Mouse (Mus musculus) lung, embryonic 16.5 days (tissue): ENCODE results near the gene Camta1. TPM values are rescaled to one million over a fixed set of nuclear protein-coding genes. Genes with fewer than 3 reads are reported as not detected.

ENCODE experiments used
- ATAC-seq: fragments of 200-750 bp; cut with Nextera tagmentation; 2 replicates; pipeline ENCODE4 v1.8.0; 2017; ENCODE audit warnings: low read depth, mild to moderate bottlenecking, moderate library complexity
- H3K27ac ChIP-seq: fragments of 300-500 bp; sonication (generic); 2 replicates; pipeline ENCODE4 v1.5.1; 2014; ENCODE audit warnings: mild to moderate bottlenecking, control low read depth, low read length
- H3K27me3 ChIP-seq: fragments of 300-500 bp; sonication (generic); 2 replicates; pipeline ENCODE4 v1.6.1; 2014; ENCODE audit warnings: low read depth, low read length, mixed read lengths; ENCODE audit not compliant: control insufficient read depth, insufficient read depth
- H3K36me3 ChIP-seq: fragments of 300-500 bp; sonication (generic); 2 replicates; pipeline ENCODE4 v1.6.1; 2014; ENCODE audit warnings: low read length; ENCODE audit not compliant: control insufficient read depth, insufficient read depth
- H3K4me1 ChIP-seq: fragments of 300-500 bp; sonication (generic); replicated peaks from 2 replicates; pipeline ENCODE4 v1.6.1; 2014; ENCODE audit warnings: low read length, mixed read lengths; ENCODE audit not compliant: control insufficient read depth, insufficient read depth
- H3K4me2 ChIP-seq: fragments of 300-500 bp; sonication (generic); 2 replicates; pipeline ENCODE4 v1.6.1; 2014; ENCODE audit warnings: low read depth, low read length, control low read depth
- H3K4me3 ChIP-seq: fragments of 300-500 bp; sonication (generic); 2 replicates; pipeline ENCODE4 v1.5.1; 2014; ENCODE audit warnings: mild to moderate bottlenecking, low read length, control low read depth
- H3K9ac ChIP-seq: fragments of 300-500 bp; sonication (generic); 2 replicates; pipeline ENCODE4 v1.6.1; 2014; ENCODE audit warnings: low read length, control low read depth
- H3K9me3 ChIP-seq: fragments of 300-500 bp; sonication (generic); 2 replicates; pipeline ENCODE4 v1.6.1; 2016; ENCODE audit warnings: low read length; ENCODE audit not compliant: control insufficient read depth
- WGBS: fragments of 180-500 bp; shearing (Covaris S2); extraction: QIAGEN DNeasy Blood & Tissue Kit; methylation state at CpG from one replicate; pipeline ENCODE4 v1.1.7; 2014; 5-methylcytosine and 5-hydroxymethylcytosine counted together
- polyA plus RNA-seq: library from polyadenylated mRNA; unstranded; fragments of >200 nt; fragmentation: Nextera tagmentation; extraction: Ambion mirVana; gene quantifications from 2 replicates; pipeline ENCODE4 v1.2.1, GENCODE M21; 2015

Gene Camta1
- polyA plus RNA-seq, 1 experiment from 2014 or later, result 89.4 TPM

- ATAC-seq, result peak; percentile 60; the same call in 1 of the 2 replicates
- Histone ChIP-seq H3K4me1 (peaks cover 6% of the 10 kb centered on the region), H3K36me3 (no peaks in the 10 kb centered on the region), H3K4me2 (no peak overlapping the region), H3K4me3 (no peak overlapping the region), H3K27ac (peak overlapping the region; percentile 25; the same call in 1 of the 2 replicates), H3K9me3 (no peaks in the 10 kb centered on the region), H3K27me3 (no peaks in the 10 kb centered on the region), H3K9ac (no peak overlapping the region)
- WGBS, result 60% methylated on average over 6 of the region's 6 CpGs
Observed at GRCm38 (mm10) chr4:151777451-151777850, 84.2 kb downstream of the Camta1 start.

GRCm38 (mm10) chr4:151775441-151775840, 86.2 kb downstream of the Camta1 start:
- no peak overlapping the region for H3K27ac ChIP-seq
- WGBS, result 83% methylated on average over 7 of the region's 7 CpGs

GRCm38 (mm10) chr4:151773651-151774050, 88.0 kb downstream of the Camta1 start:
- no peak overlapping the region for H3K4me3 ChIP-seq
- no peak overlapping the region for H3K9ac ChIP-seq
- H3K27me3 ChIP-seq, result no peaks in the 10 kb centered on the region
- H3K4me2 ChIP-seq, result no peak overlapping the region
- WGBS, result 74% methylated on average over 3 of the region's 3 CpGs
- H3K27ac ChIP-seq, result no peak overlapping the region
- H3K4me1 ChIP-seq, result peaks cover 6% of the 10 kb centered on the region
- H3K9me3 ChIP-seq, result no peaks in the 10 kb centered on the region
- ATAC-seq, result no peak
- H3K36me3 ChIP-seq, result no peaks in the 10 kb centered on the region

More at GRCm38 (mm10) chr4:151775441-151775840, 86.2 kb downstream of the Camta1 start:
- no peak overlapping the region for H3K4me2 ChIP-seq
- H3K9me3 ChIP-seq, result no peaks in the 10 kb centered on the region
- H3K27me3 ChIP-seq, result no peaks in the 10 kb centered on the region
- H3K4me1 ChIP-seq, result peaks cover 6% of the 10 kb centered on the region
- H3K9ac ChIP-seq, result no peak overlapping the region
- no peaks in the 10 kb centered on the region for H3K36me3 ChIP-seq
- H3K4me3 ChIP-seq, result no peak overlapping the region
- no peak for ATAC-seq

- 75% methylated on average over 5 of the region's 5 CpGs for WGBS
- H3K9ac ChIP-seq, result no peak overlapping the region
Observed at GRCm38 (mm10) chr4:151773007-151773406, 88.7 kb downstream of the Camta1 start.

GRCm38 (mm10) chr4:151770697-151771096, 91.0 kb downstream of the Camta1 start:
- no peak overlapping the region for H3K9ac ChIP-seq
- ATAC-seq, result no peak
- no peak overlapping the region for H3K4me3 ChIP-seq
- 49% methylated on average over 5 of the region's 5 CpGs for WGBS
- no peaks in the 10 kb centered on the region for H3K27me3 ChIP-seq
- H3K4me1 ChIP-seq, result peaks cover 6% of the 10 kb centered on the region; the same call in 1 of the 2 replicates
- H3K4me2 ChIP-seq, result no peak overlapping the region
- H3K9me3 ChIP-seq, result no peaks in the 10 kb centered on the region
- H3K36me3 ChIP-seq, result no peaks in the 10 kb centered on the region
- H3K27ac ChIP-seq, result no peak overlapping the region

More at GRCm38 (mm10) chr4:151773007-151773406, 88.7 kb downstream of the Camta1 start:
- Histone ChIP-seq H3K36me3 (no peaks in the 10 kb centered on the region), H3K9me3 (no peaks in the 10 kb centered on the region), H3K27ac (no peak overlapping the region), H3K4me1 (peaks cover 2% of the 10 kb centered on the region), H3K4me2 (no peak overlapping the region), H3K4me3 (no peak overlapping the region), H3K27me3 (no peaks in the 10 kb centered on the region)
- ATAC-seq, result no peak

GRCm38 (mm10) chr4:151767786-151768185, 93.9 kb downstream of the Camta1 start:
- Histone ChIP-seq H3K27ac (0 out of 2 replicates have a peak overlapping the region, but pooled peaks have one; percentile 5), H3K4me1 (peaks cover 6% of the 10 kb centered on the region; the same call in 1 of the 2 replicates), H3K9ac (no peak overlapping the region), H3K4me3 (no peak overlapping the region), H3K27me3 (no peaks in the 10 kb centered on the region), H3K4me2 (no peak overlapping the region), H3K9me3 (no peaks in the 10 kb centered on the region), H3K36me3 (no peaks in the 10 kb centered on the region)
- peak; percentile 83 for ATAC-seq
- WGBS, result 55% methylated on average over 4 of the region's 4 CpGs

- ATAC-seq, result peak; percentile 19; the same call in 1 of the 2 replicates
- no peaks in the 10 kb centered on the region for H3K9me3 ChIP-seq
- WGBS, result 50% methylated on average over 8 of the region's 8 CpGs
- no peak overlapping the region for H3K27ac ChIP-seq
- H3K27me3 ChIP-seq, result no peaks in the 10 kb centered on the region
- no peak overlapping the region for H3K4me2 ChIP-seq
- H3K4me1 ChIP-seq, result peaks cover 6% of the 10 kb centered on the region; the same call in 1 of the 2 replicates
- H3K4me3 ChIP-seq, result no peak overlapping the region
- H3K36me3 ChIP-seq, result no peaks in the 10 kb centered on the region
- no peak overlapping the region for H3K9ac ChIP-seq
Observed at GRCm38 (mm10) chr4:151767361-151767760, 94.3 kb downstream of the Camta1 start.

GRCm38 (mm10) chr4:151765376-151765775, 96.3 kb downstream of the Camta1 start:
- no peaks in the 10 kb centered on the region for H3K9me3 ChIP-seq
- no peak overlapping the region for H3K4me3 ChIP-seq
- no peak overlapping the region for H3K27ac ChIP-seq
- H3K36me3 ChIP-seq, result no peaks in the 10 kb centered on the region
- ATAC-seq, result no peak
- no peaks in the 10 kb centered on the region for H3K27me3 ChIP-seq
- H3K4me2 ChIP-seq, result no peak overlapping the region
- WGBS, result 40% methylated on average over 4 of the region's 4 CpGs
- H3K9ac ChIP-seq, result no peak overlapping the region
- peaks cover 6% of the 10 kb centered on the region; the same call in 1 of the 2 replicates for H3K4me1 ChIP-seq

GRCm38 (mm10) chr4:151763928-151764327, 97.7 kb downstream of the Camta1 start:
- H3K9ac ChIP-seq, result no peak overlapping the region
- no peak overlapping the region for H3K4me3 ChIP-seq
- no peak; the same call in 1 of the 2 replicates for ATAC-seq
- H3K4me1 ChIP-seq, result peaks cover 6% of the 10 kb centered on the region; the same call in 1 of the 2 replicates
- no peaks in the 10 kb centered on the region for H3K27me3 ChIP-seq
- H3K36me3 ChIP-seq, result no peaks in the 10 kb centered on the region
- 31% methylated on average over 6 of the region's 6 CpGs for WGBS
- H3K9me3 ChIP-seq, result no peaks in the 10 kb centered on the region
- no peak overlapping the region for H3K27ac ChIP-seq
- H3K4me2 ChIP-seq, result no peak overlapping the region
